Mouse (Mus musculus): Measurements from ENCODE around the gene Scn1b. TPM values are rescaled to one million over a fixed set of nuclear protein-coding genes. Genes with fewer than 3 reads are reported as not detected.

Scn1b gene
- total RNA-seq (2021), result 100 to 1,000 TPM; 303 to 352 TPM
- long read RNA-seq, experiment 1, transcript Scn1b-201 (6 exons, 1,573 nt), result major isoform, 290 of 330 reads
- long read RNA-seq, experiment 1, transcript Scn1b-203 (5 exons, 1,501 nt), result minor isoform, 22 of 330 reads
- long read RNA-seq, experiment 1, partial matches to known transcripts, result 6 of 330 reads
- long read RNA-seq, experiment 1, other reads (novel, unspliced or antisense), result 12 of 330 reads
- long read RNA-seq, experiment 2, transcript Scn1b-203 (5 exons, 1,501 nt), result minor isoform, 27 of 421 reads
- long read RNA-seq, experiment 2, transcript Scn1b-201 (6 exons, 1,573 nt), result major isoform, 368 of 421 reads
- long read RNA-seq, experiment 2, partial matches to known transcripts, result 14 of 421 reads
- long read RNA-seq, experiment 2, other reads (novel, unspliced or antisense), result 12 of 421 reads

DNA sequence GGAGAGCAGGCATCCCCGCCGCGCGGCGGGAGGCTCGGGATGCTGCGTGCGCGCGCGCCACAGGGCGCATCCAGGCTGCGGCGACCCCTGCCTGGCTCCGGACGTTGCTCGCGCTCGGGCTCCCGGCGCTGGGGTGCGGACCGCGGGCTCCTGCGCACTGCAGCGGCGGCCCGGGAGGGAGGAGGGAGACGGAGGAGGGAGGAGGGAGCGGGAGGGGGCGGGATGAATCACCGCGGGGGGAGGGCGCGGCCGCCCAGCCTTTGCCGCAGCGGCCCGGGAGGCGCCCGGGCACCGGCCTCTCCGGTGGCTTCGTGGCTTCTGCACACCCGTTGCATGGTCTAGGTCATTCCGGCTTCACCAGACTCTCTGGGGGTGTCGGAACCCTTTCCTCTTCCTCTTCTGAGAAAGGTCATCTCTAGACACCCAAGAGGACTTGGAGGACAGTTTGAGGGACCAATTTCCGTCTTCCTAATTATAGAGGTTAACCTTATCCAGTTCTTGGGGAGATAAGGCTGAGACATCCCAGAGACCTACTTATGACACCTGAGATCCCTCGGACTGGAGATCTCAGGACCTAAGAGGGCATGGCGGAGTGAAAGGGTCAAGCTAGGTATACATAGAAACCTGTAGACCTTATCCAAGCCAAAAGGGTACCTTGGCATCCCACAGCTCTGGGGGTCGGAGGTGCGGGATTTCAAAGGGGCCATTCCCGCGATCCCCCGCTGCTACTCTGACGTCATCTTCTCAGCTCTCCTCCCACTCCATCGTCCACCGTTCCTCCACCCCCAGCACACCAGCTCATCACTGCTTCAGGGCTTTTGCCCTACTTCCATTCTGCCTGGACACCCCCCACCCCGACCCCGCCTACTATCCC, at the start of gene Scn1b:
Gene Scn1b, minus strand, starts transcription at position 153 of the 874 bp plus-strand sequence.
- peak; percentile 77 for DNase-seq

GRCm38 (mm10) chr7:31175096-31175495, 48.3 kb upstream of the Scn1b start:
- no peak for DNase-seq

- DNase-seq, result no peak
Measured at GRCm38 (mm10) chr7:31174466-31174865, 47.7 kb upstream of the Scn1b start.

GRCm38 (mm10) chr7:31172238-31172637, 45.4 kb upstream of the Scn1b start:
- no peak for DNase-seq

GRCm38 (mm10) chr7:31170520-31170919, 43.7 kb upstream of the Scn1b start:
- no peak for DNase-seq

- no peak for DNase-seq
Measured at GRCm38 (mm10) chr7:31168412-31168811, 41.6 kb upstream of the Scn1b start.

GRCm38 (mm10) chr7:31164748-31165147, 37.9 kb upstream of the Scn1b start:
- DNase-seq, result no peak

DNA sequence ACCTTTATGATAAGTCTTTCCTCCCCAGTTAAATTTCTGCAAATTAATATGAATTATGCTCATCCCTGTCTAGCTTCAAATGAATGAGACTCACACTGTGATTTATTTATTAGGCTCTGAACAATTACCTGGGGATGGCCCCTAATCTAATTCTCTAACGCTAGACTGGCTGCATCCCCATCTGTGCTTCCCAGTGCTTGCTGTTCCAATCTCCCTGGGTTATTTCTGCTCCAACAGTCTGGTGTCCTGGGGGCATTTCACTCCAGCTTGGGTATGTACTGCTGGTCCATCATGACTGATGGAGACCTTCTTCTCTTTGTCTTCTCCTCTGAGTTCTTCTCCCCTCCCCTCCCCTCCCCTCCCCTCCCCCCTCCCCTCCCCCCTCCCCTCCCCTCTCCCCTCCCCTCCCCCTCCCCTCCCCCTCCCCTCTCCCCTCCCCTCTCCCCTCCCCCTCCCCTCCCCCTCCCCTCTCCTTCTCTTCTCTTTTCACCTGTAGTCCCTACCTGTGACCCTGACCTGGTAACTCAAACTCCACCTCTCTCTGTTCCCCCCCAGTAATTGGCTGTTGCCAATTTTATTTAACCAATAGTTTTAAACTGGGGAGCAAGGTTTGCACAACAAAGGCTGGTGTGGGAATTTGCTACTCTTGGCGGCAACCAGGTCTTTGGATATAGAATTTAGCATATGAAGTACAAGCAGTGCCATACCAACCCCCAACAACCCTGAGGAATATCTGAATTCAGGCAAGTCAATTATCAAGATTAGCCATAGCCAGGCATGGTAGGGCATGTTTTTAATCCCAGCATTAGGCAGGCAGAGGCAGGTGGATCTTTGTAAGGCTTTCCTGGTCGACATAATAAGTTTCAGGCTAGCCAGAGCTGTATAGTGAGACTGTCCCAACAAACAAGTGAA, 37.1 kb upstream of the Scn1b start:
- no peak for DNase-seq

DNA sequence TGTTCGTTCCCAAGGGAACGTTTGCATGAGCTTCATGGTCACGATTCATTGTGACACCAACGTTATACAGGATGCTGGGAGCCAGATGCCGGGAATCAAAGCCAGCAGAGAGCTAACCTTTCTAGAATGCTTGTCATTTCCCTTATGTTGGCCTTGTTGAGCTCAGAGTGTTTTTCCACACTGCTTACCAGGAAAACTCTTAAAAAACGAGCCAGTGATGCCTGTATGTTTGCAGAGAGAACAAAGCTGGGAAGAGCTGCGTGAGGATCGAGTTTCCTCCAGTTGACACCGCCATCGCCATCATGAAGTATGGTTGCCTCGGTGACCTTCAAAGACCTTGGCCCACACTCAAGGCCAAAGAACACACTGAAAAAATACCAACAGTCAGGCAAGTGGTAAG, 35.5 kb upstream of the Scn1b start:
- no peak for DNase-seq

DNA sequence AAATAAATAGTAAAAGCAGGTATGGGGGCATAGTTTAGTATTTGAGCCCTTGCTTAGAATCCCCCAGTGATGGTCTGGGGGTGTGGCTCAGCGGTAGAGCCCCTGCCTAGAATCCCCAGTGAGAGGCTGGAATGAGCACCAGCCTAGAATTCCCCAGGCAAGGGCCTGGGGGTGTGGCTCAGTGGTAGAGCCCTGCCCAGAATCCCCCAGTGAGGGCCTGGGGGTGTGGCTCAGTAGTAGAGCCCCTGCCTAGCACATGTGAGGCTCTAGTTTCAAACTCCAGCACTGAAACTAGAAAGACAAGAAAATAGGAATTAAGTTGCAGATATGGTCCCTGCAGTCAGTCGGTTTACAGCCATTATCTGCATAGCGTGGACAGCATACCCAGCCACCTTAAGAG, 35.0 kb upstream of the Scn1b start:
- no peak for DNase-seq

GRCm38 (mm10) chr7:31161246-31161645, 34.4 kb upstream of the Scn1b start:
- DNase-seq, result no peak

- DNase-seq, result no peak
Measured at GRCm38 (mm10) chr7:31160763-31161162, 34.0 kb upstream of the Scn1b start.

- no peak for DNase-seq
Measured at GRCm38 (mm10) chr7:31156034-31156928, 29.5 kb upstream of the Scn1b start.

- no peak for DNase-seq
Measured at GRCm38 (mm10) chr7:31155296-31156033, 28.7 kb upstream of the Scn1b start, which contains the start of gene Gramd1a. TSS of gene Gramd1a (minus strand) at chr7:31155896.

DNA sequence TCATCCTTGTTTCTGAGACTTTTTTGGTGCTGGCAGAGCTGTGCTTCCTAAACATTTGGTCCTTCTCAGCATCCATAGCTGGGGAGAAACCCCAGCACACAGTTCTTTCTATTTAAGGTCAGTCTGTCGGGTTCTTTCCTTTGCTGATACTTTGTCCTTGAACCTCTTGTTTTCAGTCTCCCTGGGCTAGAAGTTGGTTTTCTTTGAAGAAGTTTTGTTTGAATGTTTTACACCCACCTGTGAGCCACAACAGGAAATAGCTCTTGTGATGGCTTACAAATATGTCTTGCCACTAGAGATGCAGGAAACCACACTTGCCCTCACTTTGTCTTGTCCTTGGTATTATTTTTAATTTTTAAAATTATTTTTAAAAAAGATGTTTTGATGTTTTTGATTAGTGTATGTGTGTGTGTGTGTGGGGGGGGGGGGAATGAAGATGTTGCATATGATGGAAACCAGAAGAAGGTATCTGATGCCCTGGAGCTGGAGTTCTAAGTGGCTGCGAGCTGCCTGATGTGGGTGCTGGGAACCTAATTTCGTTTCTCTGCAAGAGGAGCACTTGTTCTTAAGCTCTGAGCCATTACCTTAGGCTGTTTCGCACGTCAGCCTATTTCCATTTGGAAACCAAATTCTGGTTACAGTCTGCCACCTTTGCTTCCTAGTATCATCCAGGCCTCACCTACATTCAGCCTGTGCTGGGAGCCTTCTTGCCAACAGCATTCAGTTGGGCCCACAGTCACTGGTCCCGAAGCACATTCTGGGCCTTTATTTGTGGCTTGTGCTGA, 26.9 kb upstream of the Scn1b start:
- DNase-seq, result no peak

GRCm38 (mm10) chr7:31151301-31152241, 24.8 kb upstream of the Scn1b start:
- peak; percentile 62 for DNase-seq

DNA sequence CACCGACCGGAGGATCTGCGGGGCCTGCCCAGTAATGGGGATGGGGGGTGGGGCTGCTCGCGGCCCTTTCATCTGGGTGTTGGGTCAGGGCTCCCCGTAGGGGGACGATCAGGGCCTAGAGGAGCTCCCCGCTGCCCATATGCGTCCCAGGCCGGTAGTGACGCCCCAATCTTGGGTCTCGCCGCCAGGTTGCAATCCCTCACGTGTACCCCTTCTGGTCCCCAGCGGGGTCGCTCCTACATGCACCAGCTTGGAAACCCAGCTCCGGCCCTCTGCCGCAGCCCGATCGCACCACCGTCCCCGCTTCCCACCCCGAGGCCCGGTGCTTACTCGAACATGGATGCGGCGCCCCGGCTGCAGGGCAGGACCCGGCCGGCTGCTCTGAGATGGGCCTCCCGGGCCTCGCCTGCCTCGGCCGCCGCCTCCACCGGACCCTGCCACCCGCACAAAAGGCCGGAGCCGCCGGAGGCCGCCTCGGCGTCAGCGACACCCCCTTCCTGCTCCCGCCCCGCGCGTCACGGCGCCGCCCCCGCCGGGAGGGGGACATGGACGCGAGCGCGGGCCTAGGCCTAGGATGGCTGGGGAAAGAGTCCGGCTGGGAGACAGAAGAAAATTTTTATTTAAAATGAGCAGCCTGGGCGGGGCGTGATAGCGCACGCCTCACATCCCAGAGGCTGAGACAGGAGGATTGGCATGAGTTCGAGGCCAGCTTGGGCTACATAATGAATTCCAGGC, 23.9 kb upstream of the Scn1b start:
- DNase-seq, result peak; percentile 90

Data from gastrocnemius, postnatal 10 days (tissue).